ENCODE assay signal across 18 mouse cellular contexts in genomic region chr15:80683151-80683550, GRCm38 (mm10). TPM values are rescaled to one million over a fixed set of nuclear protein-coding genes. Genes with fewer than 3 reads are reported as not detected.
DNase-seq lines count a peak whose midpoint lies in the region; ATAC-seq and TF ChIP-seq lines count a peak whose summit lies in the region.
"Had no signal": no experiment of that assay in that cellular context is flagged by ENCODE, and none has a peak within 500 bp of the region (broad histone marks: within the 10 kb centered on the region; RNA-seq: fewer than 3 reads in every experiment).

No protein-coding gene starts in this region.

- no peak for TF ChIP-seq EP300 in liver, postnatal 0 days (IDR thresholded peaks at IDR 0.05; ENCODE audit: low read depth)

- no peak for ATAC-seq in hindbrain, postnatal 0 days
- no peak for ATAC-seq in hindbrain, embryonic 16.5 days
- no peak; the same call in 1 of the 2 replicates for ATAC-seq in embryonic facial prominence, embryonic 14.5 days (ENCODE audit: low read depth)
- ATAC-seq in liver, postnatal 0 days = no peak

- 92% methylated on average over 6 of the region's 6 CpGs for WGBS in hindbrain, postnatal 0 days
- 95% methylated on average over 6 of the region's 6 CpGs for WGBS in hindbrain, embryonic 16.5 days
- 74% methylated on average over 6 of the region's 6 CpGs for WGBS in embryonic facial prominence, embryonic 14.5 days
- WGBS in liver, postnatal 0 days (ENCODE audit: insufficient replicate concordance) = 69% methylated on average over 6 of the region's 6 CpGs

- H3K27me3 ChIP-seq in hindbrain, postnatal 0 days (ENCODE audit: insufficient read depth, low read length) = no peaks in the 10 kb centered on the region
- no peaks in the 10 kb centered on the region for H3K27me3 ChIP-seq in hindbrain, embryonic 16.5 days (replicated peaks; ENCODE audit: control insufficient read depth, insufficient read depth, low read length)
- H3K27me3 ChIP-seq in embryonic facial prominence, embryonic 14.5 days (replicated peaks; ENCODE audit: control insufficient read depth, insufficient read depth, low read length) = no peaks in the 10 kb centered on the region
- H3K27me3 ChIP-seq in liver, postnatal 0 days (ENCODE audit: insufficient read depth, low read length) = no peaks in the 10 kb centered on the region

- 0 out of 2 replicates have a peak overlapping the region, but pooled peaks have one; percentile 28 for H3K27ac ChIP-seq in hindbrain, postnatal 0 days
- H3K27ac ChIP-seq in hindbrain, embryonic 16.5 days (ENCODE audit: low read depth, low read length) = no peak overlapping the region
- H3K27ac ChIP-seq in embryonic facial prominence, embryonic 14.5 days (replicated peaks; ENCODE audit: low read depth, low read length) = no peak overlapping the region
- H3K27ac ChIP-seq in liver, postnatal 0 days (ENCODE audit: low read depth) = 0 out of 2 replicates have a peak overlapping the region, but pooled peaks have one; percentile 75
- H3K27ac ChIP-seq: left cerebral cortex, adult 2 months; limb, embryonic 13.5 days had no signal

- DNase-seq in hindbrain, postnatal 0 days (ENCODE audit: low spot score) = no peak
- peak; percentile 44 for DNase-seq in embryonic facial prominence, embryonic 14.5 days (ENCODE audit: low spot score)
- peak; percentile 53 for DNase-seq in kidney, adult 9 months
- no peak for DNase-seq in liver, postnatal 0 days
- no peak for DNase-seq in cerebellum, postnatal 14 days
- no peak for DNase-seq in left cerebral cortex, adult 18-20 months (ENCODE audit: low spot score in 2 of 2)
- no peak for DNase-seq in cerebellum, adult 9-10 months
- DNase-seq: cerebellum, adult 11-12 months; embryo, embryonic 11 days; gastrocnemius, postnatal 36 days; heart, postnatal 4 days; lung, postnatal 10 days; thymus, postnatal 14 days had no signal

- H3K4me1 ChIP-seq in hindbrain, postnatal 0 days (ENCODE audit: insufficient read depth, low read length) = peaks cover 40% of the 10 kb centered on the region
- peaks cover 29% of the 10 kb centered on the region for H3K4me1 ChIP-seq in hindbrain, embryonic 16.5 days (ENCODE audit: control insufficient read depth, insufficient read depth, low read depth, low read length)
- H3K4me1 ChIP-seq in embryonic facial prominence, embryonic 14.5 days (ENCODE audit: control insufficient read depth, insufficient read depth, low read length) = peaks cover 11% of the 10 kb centered on the region
- peaks cover 54% of the 10 kb centered on the region for H3K4me1 ChIP-seq in liver, postnatal 0 days (ENCODE audit: insufficient read depth)

- no peaks in the 10 kb centered on the region for H3K36me3 ChIP-seq in hindbrain, postnatal 0 days (ENCODE audit: insufficient read depth, low read length)
- H3K36me3 ChIP-seq in hindbrain, embryonic 16.5 days (ENCODE audit: control insufficient read depth, insufficient read depth, low read length) = no peaks in the 10 kb centered on the region
- H3K36me3 ChIP-seq in embryonic facial prominence, embryonic 14.5 days (ENCODE audit: control insufficient read depth, insufficient read depth, low read length) = no peaks in the 10 kb centered on the region
- no peaks in the 10 kb centered on the region for H3K36me3 ChIP-seq in liver, postnatal 0 days (replicated peaks; ENCODE audit: insufficient read depth, low read length)
- H3K36me3 ChIP-seq: limb, embryonic 13.5 days; midbrain, embryonic 10.5 days had no signal

- no peak overlapping the region for H3K4me2 ChIP-seq in hindbrain, postnatal 0 days (ENCODE audit: low read depth, low read length)
- no peak overlapping the region for H3K4me2 ChIP-seq in hindbrain, embryonic 16.5 days (ENCODE audit: low read length)
- H3K4me2 ChIP-seq in embryonic facial prominence, embryonic 14.5 days (ENCODE audit: low read depth, low read length) = no peak overlapping the region
- H3K4me2 ChIP-seq in liver, postnatal 0 days (ENCODE audit: low read depth, low read length) = no peak overlapping the region
- H3K4me2 ChIP-seq: heart, embryonic 11.5 days; limb, embryonic 13.5 days had no signal

- no peak for TF ChIP-seq CTCF in hindbrain, postnatal 0 days (IDR thresholded peaks at IDR 0.05; ENCODE audit: low read depth)
- no peak for TF ChIP-seq CTCF in liver, postnatal 0 days (IDR thresholded peaks at IDR 0.05; ENCODE audit: low read depth)

- H3K9ac ChIP-seq in hindbrain, postnatal 0 days (replicated peaks; ENCODE audit: low read length) = no peak overlapping the region
- H3K9ac ChIP-seq in hindbrain, embryonic 16.5 days (ENCODE audit: low read depth, low read length) = no peak overlapping the region
- H3K9ac ChIP-seq in embryonic facial prominence, embryonic 14.5 days (ENCODE audit: low read depth, low read length) = no peak overlapping the region
- H3K9ac ChIP-seq in liver, postnatal 0 days (replicated peaks) = no peak overlapping the region
- H3K9ac ChIP-seq: limb, embryonic 13.5 days had no signal

- H3K4me3 ChIP-seq in hindbrain, postnatal 0 days (ENCODE audit: low read length) = no peak overlapping the region
- H3K4me3 ChIP-seq in hindbrain, embryonic 16.5 days (ENCODE audit: low read length) = no peak overlapping the region
- no peak overlapping the region for H3K4me3 ChIP-seq in embryonic facial prominence, embryonic 14.5 days (ENCODE audit: low read depth, low read length)
- H3K4me3 ChIP-seq in liver, postnatal 0 days (ENCODE audit: low read depth, low read length) = no peak overlapping the region
- H3K4me3 ChIP-seq: left cerebral cortex, adult 2 months; limb, embryonic 13.5 days; midbrain, embryonic 10.5 days had no signal

- no peaks in the 10 kb centered on the region for H3K9me3 ChIP-seq in hindbrain, postnatal 0 days (ENCODE audit: low read length)
- H3K9me3 ChIP-seq in hindbrain, embryonic 16.5 days (ENCODE audit: control insufficient read depth, low read length) = no peaks in the 10 kb centered on the region
- H3K9me3 ChIP-seq in embryonic facial prominence, embryonic 14.5 days (ENCODE audit: control insufficient read depth, low read length) = no peaks in the 10 kb centered on the region
- H3K9me3 ChIP-seq in liver, postnatal 0 days (ENCODE audit: low read length) = no peaks in the 10 kb centered on the region
- H3K9me3 ChIP-seq: limb, embryonic 13.5 days; midbrain, embryonic 10.5 days had no signal

RNA-seq across cellular contexts. Expression of gene Fam83f, which starts 11.5 kb away (rescaled TPM):
- total RNA-seq in hindbrain, postnatal 0 days (2014; rRNA removed) = 0.90 and 0.94 TPM in 2 replicates
- polyA plus RNA-seq in hindbrain, postnatal 0 days (2015; fragmentation: Nextera tagmentation; extraction: Ambion mirVana) = 0.21 and 0.33 TPM in 2 replicates
- polyA plus RNA-seq in hindbrain, embryonic 16.5 days (2015; fragmentation: Nextera tagmentation; extraction: Ambion mirVana) = 0.16 and 0.39 TPM in 2 replicates
- 2.2 and 2.9 TPM in 2 replicates for polyA plus RNA-seq in embryonic facial prominence, embryonic 14.5 days (2014; fragmentation: Nextera tagmentation; extraction: Ambion mirVana)
- 1.8 and 2.3 TPM in 2 replicates for polyA plus RNA-seq in liver, postnatal 0 days (2015; fragmentation: Nextera tagmentation; extraction: Ambion mirVana)
- total RNA-seq in left cerebral cortex, adult 18-20 months (2021) = under 1 TPM; 0.16 to 0.54 TPM

RNA-seq across cellular contexts. Expression of gene Tnrc6b, which starts 28.0 kb away (rescaled TPM):
- total RNA-seq in hindbrain, postnatal 0 days (2014; rRNA removed) = 27.2 and 33.5 TPM in 2 replicates
- polyA plus RNA-seq in hindbrain, postnatal 0 days (2015; fragmentation: Nextera tagmentation; extraction: Ambion mirVana) = 30.8 and 32.2 TPM in 2 replicates
- polyA plus RNA-seq in hindbrain, embryonic 16.5 days (2015; fragmentation: Nextera tagmentation; extraction: Ambion mirVana) = 26.8 and 32.9 TPM in 2 replicates
- 12.5 and 16.1 TPM in 2 replicates for polyA plus RNA-seq in embryonic facial prominence, embryonic 14.5 days (2014; fragmentation: Nextera tagmentation; extraction: Ambion mirVana)
- polyA plus RNA-seq in liver, postnatal 0 days (2015; fragmentation: Nextera tagmentation; extraction: Ambion mirVana) = 6.3 and 9.6 TPM in 2 replicates
- 100 to 1,000 TPM; 101 to 102 TPM for total RNA-seq in left cerebral cortex, adult 18-20 months (2021)

Comparison
In these comparisons a context has a peak if more than half of its experiments do, and no peak if none do; other contexts are left out.
1. H3K27ac ChIP-seq: peak in hindbrain, postnatal 0 days (single experiment) and liver, postnatal 0 days (single experiment); none in hindbrain, embryonic 16.5 days (single experiment) and embryonic facial prominence, embryonic 14.5 days (single experiment).
2. DNase-seq: peak in embryonic facial prominence, embryonic 14.5 days (single experiment) and kidney, adult 9 months (single experiment); none in hindbrain, postnatal 0 days (single experiment), liver, postnatal 0 days (single experiment), cerebellum, postnatal 14 days (0 of 2), left cerebral cortex, adult 18-20 months (0 of 2) and cerebellum, adult 9-10 months (single experiment).